Mouse (Mus musculus) kidney, adult 11 months (tissue): ENCODE data around the gene Ccdc82.

ENCODE experiments used
- DNase-seq: peaks from one replicate; pipeline ENCODE4 v3.0.0; 2022

Ccdc82 gene

GRCm38 (mm10) chr9:13300041-13300441, 53.3 kb downstream of the Ccdc82 start:
- no peak for DNase-seq

- DNase-seq: no peak
Observed at GRCm38 (mm10) chr9:13300891-13301782, 54.4 kb downstream of the Ccdc82 start.

GRCm38 (mm10) chr9:13302183-13302825, 55.5 kb downstream of the Ccdc82 start:
- no peak for DNase-seq

- no peak for DNase-seq
Observed at GRCm38 (mm10) chr9:13303099-13303771, 56.5 kb downstream of the Ccdc82 start.

DNA sequence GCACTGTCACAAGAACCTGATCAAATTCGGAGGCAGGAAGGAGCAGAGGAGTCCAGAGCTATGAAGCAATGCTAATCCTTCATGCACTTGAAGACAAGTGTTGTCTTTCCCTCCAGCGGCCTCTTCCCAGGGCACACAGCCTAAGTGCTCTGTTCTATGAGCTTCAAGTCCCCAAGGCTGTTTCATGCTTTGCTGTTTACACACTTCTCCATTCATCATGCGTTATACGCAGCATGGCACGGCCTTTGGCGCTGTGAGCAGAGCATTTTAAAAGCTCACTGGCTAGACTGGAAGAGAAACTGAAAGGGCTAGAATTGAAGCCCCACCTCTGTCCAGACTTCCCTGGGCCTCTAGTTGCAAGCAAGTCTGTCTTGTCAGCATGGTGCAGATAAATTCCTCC, 57.2 kb downstream of the Ccdc82 start:
- DNase-seq: peak; percentile 40

DNA sequence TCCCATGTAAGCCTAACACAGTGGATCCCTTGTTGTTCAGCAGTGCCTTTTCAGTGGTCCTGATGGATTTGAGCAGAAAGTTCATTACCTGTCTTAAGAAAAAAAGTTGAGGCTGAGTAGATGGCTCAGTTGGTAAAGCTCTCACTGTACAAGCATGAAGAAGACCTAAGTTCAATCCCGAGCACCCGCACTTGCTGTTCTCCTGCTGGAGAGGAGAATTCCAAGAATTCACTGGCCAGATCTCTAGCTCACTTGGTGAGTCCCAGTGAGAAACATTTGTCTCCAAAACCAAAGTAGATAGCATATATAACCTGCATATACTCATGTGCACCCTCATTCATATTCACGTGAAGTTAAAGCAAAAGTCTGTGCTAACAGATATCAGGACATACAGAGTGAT, 59.7 kb downstream of the Ccdc82 start:
- no peak for DNase-seq

DNA sequence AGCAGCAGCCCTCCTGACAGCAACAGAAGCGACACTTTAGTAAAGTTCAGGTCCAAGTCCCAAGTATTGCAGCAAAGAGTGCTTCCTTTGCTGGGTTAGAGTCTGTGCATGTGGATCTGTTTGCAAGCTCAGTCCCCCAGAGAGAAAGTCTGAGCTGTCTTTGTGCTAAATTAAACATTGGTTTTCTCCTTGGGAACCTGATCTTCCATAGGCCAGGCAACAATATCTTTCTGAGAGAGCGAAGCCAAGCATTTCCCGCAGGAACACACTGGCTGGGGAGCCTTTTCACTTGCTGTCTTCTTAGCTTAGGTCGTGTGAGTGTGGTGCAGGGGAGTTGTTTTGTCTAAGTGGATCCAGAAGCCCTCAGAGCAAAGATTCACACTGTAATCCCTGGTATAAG, 60.5 kb downstream of the Ccdc82 start:
- DNase-seq: no peak

- DNase-seq: no peak
Observed at GRCm38 (mm10) chr9:13308718-13309117, 62.0 kb downstream of the Ccdc82 start.

DNA sequence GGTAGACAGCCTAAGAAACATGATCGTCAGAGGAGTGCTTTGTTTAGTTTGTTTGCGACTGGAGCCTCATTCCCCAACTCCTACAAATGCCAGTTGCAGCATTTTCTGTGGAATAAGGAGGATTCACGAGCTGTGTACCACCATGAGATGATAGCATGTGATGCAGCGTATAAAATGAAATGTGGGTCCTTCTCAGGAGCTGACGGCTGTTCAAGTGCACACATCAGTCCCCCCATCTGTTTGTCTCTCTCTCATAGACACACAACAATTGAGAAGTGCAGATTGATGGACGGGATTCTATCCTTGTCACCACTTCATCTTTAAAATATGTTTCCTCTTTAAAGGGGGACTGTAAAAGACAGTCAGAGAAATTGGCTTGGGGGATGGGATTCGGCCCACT, 63.1 kb downstream of the Ccdc82 start:
- DNase-seq: no peak

- no peak for DNase-seq
Observed at GRCm38 (mm10) chr9:13310236-13310635, 63.5 kb downstream of the Ccdc82 start.

- no peak for DNase-seq
Observed at GRCm38 (mm10) chr9:13311094-13311493, 64.3 kb downstream of the Ccdc82 start.

DNA sequence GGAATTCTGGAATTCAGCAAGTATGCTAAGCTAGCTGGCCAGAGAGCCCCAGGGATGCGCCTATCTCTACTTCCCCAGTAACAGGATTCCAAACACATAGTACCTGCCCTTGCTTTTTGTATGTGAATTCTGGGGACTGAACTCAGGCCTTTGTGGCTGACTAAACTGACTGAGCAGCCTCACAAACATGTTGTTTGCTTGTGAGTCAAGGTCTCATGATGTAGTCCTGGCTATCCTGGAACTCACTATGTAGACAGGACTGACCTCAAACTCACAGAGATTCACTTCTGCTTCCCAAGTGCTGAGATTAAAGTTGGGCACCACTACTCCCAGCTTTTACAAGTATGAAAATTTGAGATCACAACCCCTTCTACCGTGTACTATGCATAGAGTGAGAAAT, 67.2 kb downstream of the Ccdc82 start:
- DNase-seq: no peak

GRCm38 (mm10) chr9:13314577-13315004, 67.8 kb downstream of the Ccdc82 start:
- no peak for DNase-seq

DNA sequence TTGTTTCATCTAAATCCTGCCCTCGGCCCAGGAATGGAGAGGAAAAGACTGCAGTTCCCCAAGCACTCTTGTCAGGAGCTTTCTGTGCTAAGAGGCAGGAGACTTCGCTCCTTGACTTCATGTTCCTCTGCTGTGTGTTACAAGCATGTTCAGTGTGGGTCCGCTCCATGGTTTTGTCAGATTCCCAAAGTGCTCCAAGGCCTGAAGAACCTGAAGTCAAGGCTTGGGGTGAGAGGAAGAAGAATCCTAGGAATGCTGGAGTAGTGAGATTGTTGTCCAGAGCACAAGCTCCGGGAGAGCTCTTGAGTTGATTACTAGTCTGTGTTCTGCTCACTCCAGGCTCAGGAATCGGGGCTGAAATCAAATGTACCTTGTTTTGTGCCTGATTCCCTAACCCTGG, 68.6 kb downstream of the Ccdc82 start:
- DNase-seq: no peak

- DNase-seq: no peak
Observed at GRCm38 (mm10) chr9:13319566-13319965, 72.8 kb downstream of the Ccdc82 start.

- no peak for DNase-seq
Observed at GRCm38 (mm10) chr9:13320800-13321364, 74.1 kb downstream of the Ccdc82 start.

DNA sequence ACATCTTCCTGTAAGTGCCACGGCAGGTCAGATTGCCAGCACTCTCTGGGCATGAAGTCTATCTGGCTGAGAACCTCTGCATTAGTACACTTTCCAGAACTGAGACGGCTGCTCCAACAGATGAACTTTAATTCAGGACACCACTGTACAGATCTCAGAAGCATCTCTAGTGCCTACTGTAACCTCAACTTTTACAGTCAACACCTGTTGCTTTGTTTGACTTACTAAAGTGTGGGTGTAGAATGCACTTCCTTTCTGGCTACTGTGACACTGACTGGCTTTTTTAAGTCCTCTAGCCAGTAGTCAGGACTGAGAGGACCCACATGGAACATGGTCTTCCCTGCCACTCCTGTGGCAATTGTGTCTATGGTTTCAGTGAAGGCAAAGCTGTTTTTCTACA, 76.3 kb downstream of the Ccdc82 start:
- DNase-seq: no peak

GRCm38 (mm10) chr9:13323612-13324011, 76.9 kb downstream of the Ccdc82 start:
- DNase-seq: peak; percentile 32
